Mouse (Mus musculus) liver, embryonic 13.5 days (tissue): ENCODE results near the gene Ubl7. TPM values are rescaled to one million over a fixed set of nuclear protein-coding genes. Genes with fewer than 3 reads are reported as not detected.

Source experiments
- ATAC-seq: fragments of 200-750 bp; cut with Nextera tagmentation; 2 replicates; pipeline ENCODE4 v1.8.0; 2017; ENCODE audit warnings: low read depth, mild to moderate bottlenecking, moderate number of reproducible peaks, moderate library complexity
- DNase-seq: peaks from one replicate; pipeline ENCODE4 v3.0.0; 2022
- H3K27ac ChIP-seq: fragments of 300-500 bp; sonication (generic); 2 replicates; pipeline ENCODE4 v1.5.1; 2015; ENCODE audit warnings: moderate library complexity, mild to moderate bottlenecking, inconsistent platforms
- H3K27me3 ChIP-seq: fragments of 300-500 bp; sonication (generic); 2 replicates; pipeline ENCODE4 v1.6.1; 2015; ENCODE audit warnings: mild to moderate bottlenecking, inconsistent platforms
- H3K36me3 ChIP-seq: fragments of 300-500 bp; sonication (generic); 2 replicates; pipeline ENCODE4 v1.6.1; 2015; ENCODE audit warnings: mild to moderate bottlenecking, inconsistent platforms
- H3K4me1 ChIP-seq: fragments of 300-500 bp; sonication (generic); replicated peaks from 2 replicates; pipeline ENCODE4 v1.6.1; 2015; ENCODE audit warnings: inconsistent platforms
- H3K4me2 ChIP-seq: fragments of 300-500 bp; sonication (generic); 2 replicates; pipeline ENCODE4 v1.6.1; 2015; ENCODE audit warnings: inconsistent platforms, mild to moderate bottlenecking, moderate library complexity
- H3K4me3 ChIP-seq: fragments of 300-500 bp; sonication (generic); replicated peaks from 2 replicates; pipeline ENCODE4 v1.5.1; 2015; ENCODE audit warnings: mild to moderate bottlenecking, inconsistent platforms
- H3K9ac ChIP-seq: fragments of 300-500 bp; sonication (generic); 2 replicates; pipeline ENCODE4 v1.6.1; 2015; ENCODE audit warnings: mild to moderate bottlenecking, inconsistent platforms
- H3K9me3 ChIP-seq: fragments of 300-500 bp; sonication (generic); replicated peaks from 2 replicates; pipeline ENCODE4 v1.6.1; 2016; ENCODE audit warnings: inconsistent platforms
- WGBS: fragments of 180-500 bp; shearing (Covaris S2); methylation state at CpG from one replicate; pipeline ENCODE4 v1.1.7; 2015; ENCODE audit not compliant: insufficient replicate concordance; 5-methylcytosine and 5-hydroxymethylcytosine counted together
- polyA plus RNA-seq: library from polyadenylated mRNA; unstranded; fragments of >200 nt; fragmentation: Nextera tagmentation; extraction: Ambion mirVana; gene quantifications from 2 replicates; pipeline ENCODE4 v1.2.1, GENCODE M21; 2015

Gene Ubl7
- 58.9 and 64.1 TPM in 2 replicates for polyA plus RNA-seq

- WGBS: under 1% methylated on average over 47 of the region's 47 CpGs
- peak; percentile 99 for ATAC-seq
Measured at GRCm38 (mm10) chr9:57910254-57911160, at the start of gene Ubl7. Gene Ubl7 (plus strand): TSS chr9:57910979.

GRCm38 (mm10) chr9:57861951-57862471 is 48.8 kb upstream of the Ubl7 start:
- H3K36me3 ChIP-seq: no peaks in the 10 kb centered on the region
- H3K4me2 ChIP-seq: no peak overlapping the region
- DNase-seq: no peak
- no peak overlapping the region for H3K9ac ChIP-seq
- 47% methylated on average over 9 of the region's 9 CpGs for WGBS
- H3K27me3 ChIP-seq: peaks cover 6% of the 10 kb centered on the region; the same call in 1 of the 2 replicates
- ATAC-seq: no peak
- no peaks in the 10 kb centered on the region for H3K9me3 ChIP-seq
- H3K4me1 ChIP-seq: no peaks in the 10 kb centered on the region
- H3K4me3 ChIP-seq: no peak overlapping the region
- no peak overlapping the region for H3K27ac ChIP-seq

More at GRCm38 (mm10) chr9:57910254-57911160, at the start of gene Ubl7:
- Histone ChIP-seq H3K4me3 (peak within 1 kb of the TSS; percentile 74), H3K4me2 (peak within 1 kb of the TSS; percentile 88), H3K9me3 (no peaks in the 10 kb centered on the region), H3K27me3 (no peaks in the 10 kb centered on the region), H3K27ac (peak within 1 kb of the TSS; percentile 76), H3K36me3 (0 out of 2 replicates have a peak, but pooled peaks cover 8% of the 10 kb centered on the region), H3K4me1 (peaks cover 20% of the 10 kb centered on the region), H3K9ac (peak within 1 kb of the TSS; percentile 78)
- peak; percentile 84 for DNase-seq

- no peak overlapping the region for H3K9ac ChIP-seq
- no peaks in the 10 kb centered on the region for H3K9me3 ChIP-seq
- H3K4me2 ChIP-seq: no peak overlapping the region
- H3K36me3 ChIP-seq: no peaks in the 10 kb centered on the region
- ATAC-seq: no peak
- H3K4me1 ChIP-seq: no peaks in the 10 kb centered on the region
- no peak overlapping the region for H3K27ac ChIP-seq
- no peak overlapping the region for H3K4me3 ChIP-seq
- DNase-seq: no peak
- peaks cover 6% of the 10 kb centered on the region; the same call in 1 of the 2 replicates for H3K27me3 ChIP-seq
Measured at GRCm38 (mm10) chr9:57864336-57864735, 46.4 kb upstream of the Ubl7 start.

- Histone ChIP-seq H3K4me3 (no peak overlapping the region), H3K4me2 (no peak overlapping the region), H3K27me3 (peaks cover 6% of the 10 kb centered on the region; the same call in 1 of the 2 replicates), H3K36me3 (no peaks in the 10 kb centered on the region), H3K9me3 (no peaks in the 10 kb centered on the region), H3K27ac (no peak overlapping the region), H3K9ac (no peak overlapping the region), H3K4me1 (no peaks in the 10 kb centered on the region)
- 71% methylated on average over 7 of the region's 7 CpGs for WGBS
- DNase-seq (no peak), ATAC-seq (no peak)
Measured at GRCm38 (mm10) chr9:57866530-57866929, 44.2 kb upstream of the Ubl7 start.

GRCm38 (mm10) chr9:57867236-57867635 is 43.5 kb upstream of the Ubl7 start:
- ATAC-seq: no peak
- Histone ChIP-seq H3K27me3 (peaks cover 3% of the 10 kb centered on the region; the same call in 1 of the 2 replicates), H3K4me1 (no peaks in the 10 kb centered on the region), H3K27ac (no peak overlapping the region), H3K4me3 (no peak overlapping the region), H3K4me2 (no peak overlapping the region), H3K9me3 (no peaks in the 10 kb centered on the region), H3K36me3 (no peaks in the 10 kb centered on the region), H3K9ac (no peak overlapping the region)
- DNase-seq: no peak
- WGBS: 76% methylated on average over 4 of the region's 4 CpGs

GRCm38 (mm10) chr9:57867880-57868279 is 42.9 kb upstream of the Ubl7 start:
- ATAC-seq (no peak), DNase-seq (no peak)
- Histone ChIP-seq H3K4me3 (no peak overlapping the region), H3K4me2 (no peak overlapping the region), H3K9ac (no peak overlapping the region), H3K4me1 (no peaks in the 10 kb centered on the region), H3K27me3 (no peaks in the 10 kb centered on the region), H3K9me3 (no peaks in the 10 kb centered on the region), H3K27ac (no peak overlapping the region), H3K36me3 (no peaks in the 10 kb centered on the region)
- 79% methylated on average over 5 of the region's 5 CpGs for WGBS

GRCm38 (mm10) chr9:57868767-57869166 is 42.0 kb upstream of the Ubl7 start:
- 71% methylated on average over 6 of the region's 6 CpGs for WGBS
- H3K4me1 ChIP-seq: no peaks in the 10 kb centered on the region
- H3K27ac ChIP-seq: no peak overlapping the region
- no peaks in the 10 kb centered on the region for H3K27me3 ChIP-seq
- DNase-seq: no peak
- H3K9ac ChIP-seq: no peak overlapping the region
- ATAC-seq: no peak
- H3K36me3 ChIP-seq: no peaks in the 10 kb centered on the region
- H3K4me2 ChIP-seq: no peak overlapping the region
- no peaks in the 10 kb centered on the region for H3K9me3 ChIP-seq
- H3K4me3 ChIP-seq: no peak overlapping the region

GRCm38 (mm10) chr9:57870273-57870816 is 40.4 kb upstream of the Ubl7 start:
- Histone ChIP-seq H3K27me3 (no peaks in the 10 kb centered on the region), H3K9ac (no peak overlapping the region), H3K36me3 (no peaks in the 10 kb centered on the region), H3K4me3 (no peak overlapping the region), H3K9me3 (no peaks in the 10 kb centered on the region), H3K27ac (no peak overlapping the region), H3K4me1 (no peaks in the 10 kb centered on the region), H3K4me2 (no peak overlapping the region)
- DNase-seq: no peak
- WGBS: 30% methylated on average over 2 of the region's 2 CpGs
- no peak for ATAC-seq

GRCm38 (mm10) chr9:57874134-57874533 is 36.6 kb upstream of the Ubl7 start:
- no peak overlapping the region for H3K4me3 ChIP-seq
- H3K4me1 ChIP-seq: no peaks in the 10 kb centered on the region
- no peak overlapping the region for H3K27ac ChIP-seq
- H3K9me3 ChIP-seq: no peaks in the 10 kb centered on the region
- WGBS: 47% methylated on average over 5 of the region's 5 CpGs
- ATAC-seq (no peak), DNase-seq (no peak)
- no peaks in the 10 kb centered on the region for H3K36me3 ChIP-seq
- no peaks in the 10 kb centered on the region for H3K27me3 ChIP-seq
- H3K9ac ChIP-seq: no peak overlapping the region
- H3K4me2 ChIP-seq: no peak overlapping the region

- no peaks in the 10 kb centered on the region for H3K27me3 ChIP-seq
- no peak overlapping the region for H3K9ac ChIP-seq
- no peak overlapping the region for H3K4me2 ChIP-seq
- no peaks in the 10 kb centered on the region for H3K9me3 ChIP-seq
- H3K4me3 ChIP-seq: no peak overlapping the region
- no peak overlapping the region for H3K27ac ChIP-seq
- no peak for ATAC-seq
- H3K4me1 ChIP-seq: no peaks in the 10 kb centered on the region
- no peak for DNase-seq
- WGBS: 38% methylated on average over 3 of the region's 3 CpGs
- H3K36me3 ChIP-seq: no peaks in the 10 kb centered on the region
Measured at GRCm38 (mm10) chr9:57874994-57875393, 35.8 kb upstream of the Ubl7 start.

- Histone ChIP-seq H3K4me2 (no peak overlapping the region), H3K36me3 (no peaks in the 10 kb centered on the region), H3K27me3 (no peaks in the 10 kb centered on the region), H3K4me1 (no peaks in the 10 kb centered on the region), H3K9me3 (no peaks in the 10 kb centered on the region), H3K9ac (no peak overlapping the region), H3K4me3 (no peak overlapping the region), H3K27ac (no peak overlapping the region)
- WGBS: 14% methylated on average over 3 of the region's 3 CpGs
- DNase-seq (no peak), ATAC-seq (no peak)
Measured at GRCm38 (mm10) chr9:57879213-57879612, 31.6 kb upstream of the Ubl7 start.
